Mouse (Mus musculus): Measurements from ENCODE around the gene Olfr202. TPM values are rescaled to one million over a fixed set of nuclear protein-coding genes. Genes with fewer than 3 reads are reported as not detected.
"Not testable (repeated sequence)": the region's sequence is repeated elsewhere in the genome, so short reads cannot be mapped to it uniquely, and the experiment has no call there.

Olfr202 gene
- polyA plus RNA-seq, 1 experiment from 2014 or later: not detected

GRCm38 (mm10) chr16:59269097-59269496, 17.5 kb downstream of the Olfr202 start:
- not testable (repeated sequence) for ATAC-seq (ENCODE audit: low FRiP score); H3K9ac ChIP-seq (ENCODE audit: low read depth, low read length); H3K4me3 ChIP-seq (ENCODE audit: low read depth, low read length); H3K4me1 ChIP-seq (replicated peaks; ENCODE audit: control insufficient read depth, insufficient read depth, low read length); H3K27ac ChIP-seq (ENCODE audit: low read depth, low read length); H3K36me3 ChIP-seq (ENCODE audit: control insufficient read depth, insufficient read depth, low read length); H3K4me2 ChIP-seq (replicated peaks; ENCODE audit: low read depth, low read length); H3K9me3 ChIP-seq (ENCODE audit: control insufficient read depth, low read length); H3K27me3 ChIP-seq (ENCODE audit: control insufficient read depth, insufficient read depth, low read length); DNase-seq (ENCODE audit: low spot score)
- WGBS: 77% methylated on average over 4 of the region's 4 CpGs

DNA sequence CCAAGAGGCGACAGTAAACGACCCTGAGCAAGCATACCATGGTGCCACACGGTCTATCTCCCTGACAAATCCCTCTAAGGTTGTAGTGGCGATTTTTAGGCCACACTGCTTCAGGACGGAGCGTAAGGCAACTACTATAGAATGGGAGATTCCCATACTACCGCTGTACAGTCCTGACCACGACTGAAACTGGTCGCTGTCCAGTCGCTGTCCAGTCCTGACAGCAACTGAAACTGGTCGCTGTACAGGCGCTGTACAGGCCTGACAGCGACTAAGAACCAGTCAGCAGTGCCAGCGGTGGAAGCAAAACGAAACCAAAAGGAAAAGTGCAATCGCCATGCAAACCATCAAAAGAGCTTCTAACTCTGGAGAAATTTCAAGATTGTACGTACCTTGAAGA, 36.9 kb downstream of the Olfr202 start:
- H3K4me1 ChIP-seq (replicated peaks; ENCODE audit: control insufficient read depth, insufficient read depth, low read length): no peaks in the 10 kb centered on the region
- H3K4me2 ChIP-seq (replicated peaks; ENCODE audit: low read depth, low read length): no peak overlapping the region
- H3K36me3 ChIP-seq (ENCODE audit: control insufficient read depth, insufficient read depth, low read length): no peaks in the 10 kb centered on the region
- H3K4me3 ChIP-seq (ENCODE audit: low read depth, low read length): no peak overlapping the region
- DNase-seq (ENCODE audit: low spot score) (no peak), ATAC-seq (ENCODE audit: low FRiP score) (no peak)
- H3K27ac ChIP-seq (ENCODE audit: low read depth, low read length): no peak overlapping the region
- H3K27me3 ChIP-seq (ENCODE audit: control insufficient read depth, insufficient read depth, low read length): no peaks in the 10 kb centered on the region
- WGBS: 90% methylated on average over 17 of the region's 17 CpGs
- H3K9me3 ChIP-seq (ENCODE audit: control insufficient read depth, low read length): no peaks in the 10 kb centered on the region
- no peak overlapping the region for H3K9ac ChIP-seq (ENCODE audit: low read depth, low read length)

Other genes starting within 250 kb of the Olfr202 start
- gene Olfr187, start 247.0 kb downstream of the Olfr202 start, polyA plus RNA-seq (2014; fragmentation: Nextera tagmentation; extraction: Ambion mirVana): not detected in 2 replicates
- gene Olfr190, start 208.8 kb downstream of the Olfr202 start, polyA plus RNA-seq (2014; fragmentation: Nextera tagmentation; extraction: Ambion mirVana): not detected in 2 replicates
- gene Olfr191, start 197.0 kb downstream of the Olfr202 start, polyA plus RNA-seq (2014; fragmentation: Nextera tagmentation; extraction: Ambion mirVana): not detected in 2 replicates
- gene Olfr193, start 174.9 kb downstream of the Olfr202 start, polyA plus RNA-seq (2014; fragmentation: Nextera tagmentation; extraction: Ambion mirVana): not detected in 2 replicates
- gene Olfr194, start 165.7 kb downstream of the Olfr202 start, polyA plus RNA-seq (2014; fragmentation: Nextera tagmentation; extraction: Ambion mirVana): not detected in 2 replicates
- gene Olfr195, start 139.7 kb downstream of the Olfr202 start, polyA plus RNA-seq (2014; fragmentation: Nextera tagmentation; extraction: Ambion mirVana): not detected in 2 replicates
- not detected in 2 replicates for gene Olfr196, start 116.3 kb downstream of the Olfr202 start, polyA plus RNA-seq (2014; fragmentation: Nextera tagmentation; extraction: Ambion mirVana)
- gene Olfr198, start 83.3 kb downstream of the Olfr202 start, polyA plus RNA-seq (2014; fragmentation: Nextera tagmentation; extraction: Ambion mirVana): not detected in 2 replicates
- 0.12 TPM in 1 of 2 replicates, not detected in the other for gene Olfr199, start 67.0 kb downstream of the Olfr202 start, polyA plus RNA-seq (2014; fragmentation: Nextera tagmentation; extraction: Ambion mirVana)
- not detected in 2 replicates for gene Olfr201, start 14.2 kb downstream of the Olfr202 start, polyA plus RNA-seq (2014; fragmentation: Nextera tagmentation; extraction: Ambion mirVana)
- gene Olfr203, start 12.1 kb upstream of the Olfr202 start, polyA plus RNA-seq (2014; fragmentation: Nextera tagmentation; extraction: Ambion mirVana): not detected in 2 replicates
- gene Olfr204, start 31.5 kb upstream of the Olfr202 start, polyA plus RNA-seq (2014; fragmentation: Nextera tagmentation; extraction: Ambion mirVana): not detected in 2 replicates
- gene Olfr205, start 44.3 kb upstream of the Olfr202 start, polyA plus RNA-seq (2014; fragmentation: Nextera tagmentation; extraction: Ambion mirVana): not detected in 2 replicates
- not detected in 2 replicates for gene Olfr206, start 62.5 kb upstream of the Olfr202 start, polyA plus RNA-seq (2014; fragmentation: Nextera tagmentation; extraction: Ambion mirVana)
- gene Olfr209, start 77.2 kb upstream of the Olfr202 start, polyA plus RNA-seq (2014; fragmentation: Nextera tagmentation; extraction: Ambion mirVana): not detected in 2 replicates
- gene Gabrr3, start 120.5 kb upstream of the Olfr202 start, polyA plus RNA-seq (2014; fragmentation: Nextera tagmentation; extraction: Ambion mirVana): 0.12 TPM in 1 of 2 replicates, not detected in the other
- 24.0 and 26.6 TPM in 2 replicates for gene Riox2, start 185.0 kb upstream of the Olfr202 start, polyA plus RNA-seq (2014; fragmentation: Nextera tagmentation; extraction: Ambion mirVana)